Mouse (Mus musculus): ENCODE measurements around the gene Slc12a9. TPM values are rescaled to one million over a fixed set of nuclear protein-coding genes. Genes with fewer than 3 reads are reported as not detected.

Gene Slc12a9
- polyA plus RNA-seq, 1 experiment = 6.4 TPM

GRCm38 (mm10) chr5:137338256-137338655, 4.9 kb upstream of the Slc12a9 start:
- Histone ChIP-seq H3K4me1 (peaks cover 47% of the 10 kb centered on the region), H3K4me3 (replicated peaks) (peak overlapping the region; percentile 93), H3K27me3 (replicated peaks) (peaks cover 38% of the 10 kb centered on the region), H3K36me3 (replicated peaks; ENCODE audit: low read length) (no peaks in the 10 kb centered on the region), H3K9me3 (peaks cover under 1% of the 10 kb centered on the region; the same call in 1 of the 2 replicates)
- no peak for TF ChIP-seq FLI1 (IDR thresholded peaks at IDR 0.05; ENCODE audit: low read length)
- no peak for TF ChIP-seq GATA1 (IDR thresholded peaks at IDR 0.05; ENCODE audit: borderline replicate concordance, low read length)

- no peak overlapping the region for H3K4me3 ChIP-seq (replicated peaks)
- peaks cover 36% of the 10 kb centered on the region for H3K27me3 ChIP-seq (replicated peaks)
- H3K36me3 ChIP-seq (replicated peaks; ENCODE audit: low read length) = no peaks in the 10 kb centered on the region
- no peaks in the 10 kb centered on the region for H3K9me3 ChIP-seq
- H3K4me1 ChIP-seq = peaks cover 58% of the 10 kb centered on the region
- TF ChIP-seq GATA1 (IDR thresholded peaks at IDR 0.05; ENCODE audit: borderline replicate concordance, low read length) = no peak
- no peak for TF ChIP-seq FLI1 (IDR thresholded peaks at IDR 0.05; ENCODE audit: low read length)
Measured at GRCm38 (mm10) chr5:137337190-137337589, 3.8 kb upstream of the Slc12a9 start.

- H3K9me3 ChIP-seq = no peaks in the 10 kb centered on the region
- H3K36me3 ChIP-seq (replicated peaks; ENCODE audit: low read length) = peaks cover 8% of the 10 kb centered on the region
- H3K27me3 ChIP-seq (replicated peaks) = peaks cover 30% of the 10 kb centered on the region
Measured at GRCm38 (mm10) chr5:137335066-137335465, 1.7 kb upstream of the Slc12a9 start.

GRCm38 (mm10) chr5:137334317-137334716, 920 bp upstream of the Slc12a9 start:
- Histone ChIP-seq H3K36me3 (replicated peaks; ENCODE audit: low read length) (peaks cover 8% of the 10 kb centered on the region), H3K4me1 (peaks cover 70% of the 10 kb centered on the region), H3K9me3 (no peaks in the 10 kb centered on the region), H3K4me3 (replicated peaks) (peak overlapping the region; percentile 28), H3K27me3 (replicated peaks) (peaks cover 23% of the 10 kb centered on the region)
- TF ChIP-seq GATA1 (IDR thresholded peaks at IDR 0.05; ENCODE audit: borderline replicate concordance, low read length) (no peak), FLI1 (IDR thresholded peaks at IDR 0.05; ENCODE audit: low read length) (no peak)

More at GRCm38 (mm10) chr5:137335066-137335465, 1.7 kb upstream of the Slc12a9 start:
- TF ChIP-seq FLI1 (IDR thresholded peaks at IDR 0.05; ENCODE audit: low read length) (no peak), GATA1 (IDR thresholded peaks at IDR 0.05; ENCODE audit: borderline replicate concordance, low read length) (no peak)
- H3K4me3 ChIP-seq (replicated peaks) = no peak overlapping the region
- H3K4me1 ChIP-seq = peaks cover 69% of the 10 kb centered on the region

GRCm38 (mm10) chr5:137332857-137333511, 413 bp downstream of the Slc12a9 start:
- peaks cover 19% of the 10 kb centered on the region for H3K27me3 ChIP-seq (replicated peaks)
- peaks cover 57% of the 10 kb centered on the region for H3K4me1 ChIP-seq
- TF ChIP-seq FLI1 (IDR thresholded peaks at IDR 0.05; ENCODE audit: low read length) (no peak), GATA1 (IDR thresholded peaks at IDR 0.05; ENCODE audit: borderline replicate concordance, low read length) (no peak)
- H3K9me3 ChIP-seq = no peaks in the 10 kb centered on the region
- peaks cover 16% of the 10 kb centered on the region for H3K36me3 ChIP-seq (replicated peaks; ENCODE audit: low read length)
- peak overlapping the region; percentile 97 for H3K4me3 ChIP-seq (replicated peaks)

GRCm38 (mm10) chr5:137330910-137331309, 2.5 kb downstream of the Slc12a9 start:
- no peaks in the 10 kb centered on the region for H3K9me3 ChIP-seq
- H3K36me3 ChIP-seq (replicated peaks; ENCODE audit: low read length) = peaks cover 32% of the 10 kb centered on the region
- peaks cover 7% of the 10 kb centered on the region for H3K27me3 ChIP-seq (replicated peaks)
- H3K4me3 ChIP-seq (replicated peaks) = no peak overlapping the region
- TF ChIP-seq GATA1 (IDR thresholded peaks at IDR 0.05; ENCODE audit: borderline replicate concordance, low read length) (no peak), FLI1 (IDR thresholded peaks at IDR 0.05; ENCODE audit: low read length) (no peak)
- H3K4me1 ChIP-seq = peaks cover 51% of the 10 kb centered on the region

GRCm38 (mm10) chr5:137320996-137321395, 12.4 kb downstream of the Slc12a9 start:
- H3K27me3 ChIP-seq (replicated peaks) = no peaks in the 10 kb centered on the region
- peaks cover 16% of the 10 kb centered on the region for H3K4me1 ChIP-seq
- no peak overlapping the region for H3K4me3 ChIP-seq (replicated peaks)
- H3K36me3 ChIP-seq (replicated peaks; ENCODE audit: low read length) = peaks cover 76% of the 10 kb centered on the region
- TF ChIP-seq FLI1 (IDR thresholded peaks at IDR 0.05; ENCODE audit: low read length) (no peak), GATA1 (IDR thresholded peaks at IDR 0.05; ENCODE audit: borderline replicate concordance, low read length) (no peak)
- no peaks in the 10 kb centered on the region for H3K9me3 ChIP-seq

- no peaks in the 10 kb centered on the region for H3K9me3 ChIP-seq
- H3K4me1 ChIP-seq = peaks cover 39% of the 10 kb centered on the region
- no peak for TF ChIP-seq FLI1 (IDR thresholded peaks at IDR 0.05; ENCODE audit: low read length)
- H3K4me3 ChIP-seq (replicated peaks) = no peak overlapping the region
- H3K27me3 ChIP-seq (replicated peaks) = no peaks in the 10 kb centered on the region
- H3K36me3 ChIP-seq (replicated peaks; ENCODE audit: low read length) = peaks cover 71% of the 10 kb centered on the region
Measured at GRCm38 (mm10) chr5:137318570-137318969, 14.8 kb downstream of the Slc12a9 start.

- Histone ChIP-seq H3K27me3 (replicated peaks) (no peaks in the 10 kb centered on the region), H3K36me3 (replicated peaks; ENCODE audit: low read length) (peaks cover 60% of the 10 kb centered on the region), H3K9me3 (no peaks in the 10 kb centered on the region), H3K4me3 (replicated peaks) (no peak overlapping the region), H3K4me1 (peaks cover 51% of the 10 kb centered on the region)
- no peak for TF ChIP-seq FLI1 (IDR thresholded peaks at IDR 0.05; ENCODE audit: low read length)
- TF ChIP-seq GATA1 (IDR thresholded peaks at IDR 0.05; ENCODE audit: borderline replicate concordance, low read length) = no peak
Measured at GRCm38 (mm10) chr5:137317361-137317760, 16.0 kb downstream of the Slc12a9 start.

- TF ChIP-seq FLI1 (IDR thresholded peaks at IDR 0.05; ENCODE audit: low read length) (no peak), GATA1 (IDR thresholded peaks at IDR 0.05; ENCODE audit: borderline replicate concordance, low read length) (no peak)
- Histone ChIP-seq H3K36me3 (replicated peaks; ENCODE audit: low read length) (peaks cover 59% of the 10 kb centered on the region), H3K9me3 (no peaks in the 10 kb centered on the region), H3K27me3 (replicated peaks) (no peaks in the 10 kb centered on the region), H3K4me3 (replicated peaks) (no peak overlapping the region), H3K4me1 (peaks cover 69% of the 10 kb centered on the region)
Measured at GRCm38 (mm10) chr5:137315084-137315903, 18.1 kb downstream of the Slc12a9 start.
